Mouse (Mus musculus) embryonic facial prominence, embryonic 10.5 days (tissue): ENCODE data around the gene Rbm4. TPM values are rescaled to one million over a fixed set of nuclear protein-coding genes. Genes with fewer than 3 reads are reported as not detected.

Experiments used
- DNase-seq: peaks from one replicate; pipeline ENCODE4 v3.0.0-alpha.2; 2017; ENCODE audit warnings: low spot score
- H3K27ac ChIP-seq: fragments of 300-500 bp; sonication (generic); replicated peaks from 2 replicates; pipeline ENCODE4 v1.5.1; 2016; ENCODE audit warnings: mild to moderate bottlenecking
- H3K27me3 ChIP-seq: fragments of 300-500 bp; sonication (generic); replicated peaks from 2 replicates; pipeline ENCODE4 v1.6.1; 2016; ENCODE audit warnings: low read depth, mild to moderate bottlenecking; ENCODE audit not compliant: poor library complexity, severe bottlenecking
- H3K36me3 ChIP-seq: fragments of 300-500 bp; sonication (generic); replicated peaks from 2 replicates; pipeline ENCODE4 v1.6.1; 2016; ENCODE audit warnings: mild to moderate bottlenecking, moderate library complexity
- H3K4me1 ChIP-seq: fragments of 300-500 bp; sonication (generic); 2 replicates; pipeline ENCODE4 v1.6.1; 2016
- H3K4me3 ChIP-seq: fragments of 300-500 bp; sonication (generic); 2 replicates; pipeline ENCODE4 v1.5.1; 2016; ENCODE audit warnings: mild to moderate bottlenecking, moderate library complexity
- H3K9me3 ChIP-seq: fragments of 300-500 bp; sonication (generic); 2 replicates; pipeline ENCODE4 v1.6.1; 2016; ENCODE audit warnings: mild to moderate bottlenecking
- WGBS: fragments of 180-500 bp; shearing (Covaris S2); methylation state at CpG from one replicate; pipeline ENCODE4 v1.1.7; 2016; 5-methylcytosine and 5-hydroxymethylcytosine counted together
- polyA plus RNA-seq: library from polyadenylated mRNA; unstranded; fragments of >200 nt; fragmentation: Nextera tagmentation; extraction: Ambion mirVana; gene quantifications from 2 replicates; pipeline ENCODE4 v1.2.1, GENCODE M21; 2016

The Rbm4 gene
- 92.1 and 99.5 TPM in 2 replicates for polyA plus RNA-seq

- WGBS = under 1% methylated on average over 31 of the region's 31 CpGs
- peak; percentile 95 for DNase-seq
- no peaks in the 10 kb centered on the region for H3K9me3 ChIP-seq
- H3K27ac ChIP-seq = peak within 1 kb of the TSS; percentile 87
- H3K4me3 ChIP-seq = peak within 1 kb of the TSS; percentile 81
- peaks cover 38% of the 10 kb centered on the region for H3K4me1 ChIP-seq
- peaks cover 65% of the 10 kb centered on the region for H3K36me3 ChIP-seq
- H3K27me3 ChIP-seq = no peaks in the 10 kb centered on the region
These were observed at the start of gene Rbm4 for GRCm38 (mm10) chr19:4793831-4794422. Gene Rbm4 (minus strand): TSS chr19:4793901.

- 77% methylated on average over 2 of the region's 2 CpGs for WGBS
- DNase-seq = no peak
- H3K27ac ChIP-seq = no peak overlapping the region
These were observed 48.9 kb upstream of the Rbm4 start for GRCm38 (mm10) chr19:4842611-4843010.

GRCm38 (mm10) chr19:4840848-4841247 lies 47.1 kb upstream of the Rbm4 start:
- Histone ChIP-seq H3K27me3 (peaks cover 32% of the 10 kb centered on the region), H3K36me3 (0 out of 2 replicates have a peak, but pooled peaks cover 4% of the 10 kb centered on the region), H3K4me1 (peaks cover 21% of the 10 kb centered on the region), H3K4me3 (no peak overlapping the region), H3K27ac (no peak overlapping the region), H3K9me3 (no peaks in the 10 kb centered on the region)
- WGBS = 86% methylated on average over 9 of the region's 9 CpGs
- DNase-seq = no peak

More at GRCm38 (mm10) chr19:4842611-4843010, 48.9 kb upstream of the Rbm4 start:
- Histone ChIP-seq H3K4me3 (no peak overlapping the region), H3K9me3 (no peaks in the 10 kb centered on the region), H3K36me3 (no peaks in the 10 kb centered on the region), H3K4me1 (peaks cover 21% of the 10 kb centered on the region), H3K27me3 (peaks cover 35% of the 10 kb centered on the region)

GRCm38 (mm10) chr19:4839149-4839548 lies 45.4 kb upstream of the Rbm4 start, which contains the start of the genes Ccs and Ccdc87:
Gene Ccs (minus strand): TSS chr19:4839332.
Gene Ccdc87 (plus strand): TSS chr19:4839366.
- H3K4me3 ChIP-seq = peak within 1 kb of the TSS; percentile 76
- H3K27me3 ChIP-seq = peaks cover 32% of the 10 kb centered on the region
- no peaks in the 10 kb centered on the region for H3K9me3 ChIP-seq
- H3K27ac ChIP-seq = peak within 1 kb of the TSS; percentile 83
- peaks cover 21% of the 10 kb centered on the region for H3K4me1 ChIP-seq
- DNase-seq = peak; percentile 96
- H3K36me3 ChIP-seq = peaks cover 6% of the 10 kb centered on the region; the same call in 1 of the 2 replicates
- WGBS = under 1% methylated on average over 25 of the region's 25 CpGs

GRCm38 (mm10) chr19:4838526-4839140 lies 44.9 kb upstream of the Rbm4 start:
- Histone ChIP-seq H3K27ac (peak overlapping the region; percentile 83), H3K9me3 (no peaks in the 10 kb centered on the region), H3K4me1 (peaks cover 21% of the 10 kb centered on the region), H3K36me3 (peaks cover 6% of the 10 kb centered on the region; the same call in 1 of the 2 replicates), H3K4me3 (peak overlapping the region; percentile 76), H3K27me3 (peaks cover 32% of the 10 kb centered on the region)
- 36% methylated on average over 10 of the region's 10 CpGs for WGBS
- no peak for DNase-seq

- DNase-seq = no peak
- Histone ChIP-seq H3K27ac (no peak overlapping the region), H3K9me3 (no peaks in the 10 kb centered on the region), H3K36me3 (peaks cover 17% of the 10 kb centered on the region), H3K4me1 (peaks cover 32% of the 10 kb centered on the region), H3K4me3 (no peak overlapping the region), H3K27me3 (peaks cover 26% of the 10 kb centered on the region)
- WGBS = 91% methylated on average over 6 of the region's 6 CpGs
These were observed 43.3 kb upstream of the Rbm4 start for GRCm38 (mm10) chr19:4837049-4837448.

GRCm38 (mm10) chr19:4836096-4836495 lies 42.4 kb upstream of the Rbm4 start:
- H3K4me3 ChIP-seq = no peak overlapping the region
- DNase-seq = no peak
- H3K9me3 ChIP-seq = no peaks in the 10 kb centered on the region
- peaks cover 17% of the 10 kb centered on the region for H3K36me3 ChIP-seq
- no peak overlapping the region for H3K27ac ChIP-seq
- H3K4me1 ChIP-seq = peaks cover 32% of the 10 kb centered on the region
- H3K27me3 ChIP-seq = peaks cover 17% of the 10 kb centered on the region
- 82% methylated on average over 2 of the region's 2 CpGs for WGBS

GRCm38 (mm10) chr19:4833977-4834376 lies 40.3 kb upstream of the Rbm4 start:
- 86% methylated on average over 8 of the region's 8 CpGs for WGBS
- Histone ChIP-seq H3K4me1 (peaks cover 24% of the 10 kb centered on the region), H3K4me3 (no peak overlapping the region), H3K36me3 (peaks cover 24% of the 10 kb centered on the region), H3K27me3 (no peaks in the 10 kb centered on the region), H3K27ac (no peak overlapping the region), H3K9me3 (no peaks in the 10 kb centered on the region)
- no peak for DNase-seq

- Histone ChIP-seq H3K9me3 (no peaks in the 10 kb centered on the region), H3K4me3 (no peak overlapping the region), H3K36me3 (peaks cover 48% of the 10 kb centered on the region), H3K4me1 (peaks cover 19% of the 10 kb centered on the region), H3K27ac (no peak overlapping the region), H3K27me3 (no peaks in the 10 kb centered on the region)
- no peak for DNase-seq
- 71% methylated on average over 7 of the region's 7 CpGs for WGBS
These were observed 35.5 kb upstream of the Rbm4 start for GRCm38 (mm10) chr19:4829156-4829555.

- 52% methylated on average over 16 of the region's 16 CpGs for WGBS
These were observed 34.9 kb upstream of the Rbm4 start for GRCm38 (mm10) chr19:4828444-4829114.

GRCm38 (mm10) chr19:4820678-4821303 lies 27.1 kb upstream of the Rbm4 start:
- Histone ChIP-seq H3K27ac (no peak overlapping the region), H3K4me3 (no peak overlapping the region), H3K27me3 (no peaks in the 10 kb centered on the region), H3K36me3 (peaks cover 17% of the 10 kb centered on the region), H3K9me3 (no peaks in the 10 kb centered on the region), H3K4me1 (no peaks in the 10 kb centered on the region)
- no peak for DNase-seq
- 87% methylated on average over 5 of the region's 5 CpGs for WGBS

More at GRCm38 (mm10) chr19:4828444-4829114, 34.9 kb upstream of the Rbm4 start:
- Histone ChIP-seq H3K9me3 (no peaks in the 10 kb centered on the region), H3K27me3 (no peaks in the 10 kb centered on the region), H3K36me3 (peaks cover 48% of the 10 kb centered on the region), H3K4me1 (peaks cover 19% of the 10 kb centered on the region), H3K4me3 (no peak overlapping the region), H3K27ac (no peak overlapping the region; the same call in 1 of the 2 replicates)
- DNase-seq = no peak

GRCm38 (mm10) chr19:4817182-4817835 lies 23.6 kb upstream of the Rbm4 start:
- no peaks in the 10 kb centered on the region for H3K36me3 ChIP-seq
- H3K4me1 ChIP-seq = 0 out of 2 replicates have a peak, but pooled peaks cover 1% of the 10 kb centered on the region
- H3K9me3 ChIP-seq = peaks cover 3% of the 10 kb centered on the region; the same call in 1 of the 2 replicates
- H3K27me3 ChIP-seq = no peaks in the 10 kb centered on the region
- no peak overlapping the region for H3K27ac ChIP-seq
- WGBS = 76% methylated on average over 1 of the region's 1 CpGs
- H3K4me3 ChIP-seq = no peak overlapping the region
- no peak for DNase-seq
